Mouse (Mus musculus): Measurements from ENCODE around the gene A930009A15Rik. TPM values are rescaled to one million over a fixed set of nuclear protein-coding genes. Genes with fewer than 3 reads are reported as not detected.

Gene A930009A15Rik
- polyA plus RNA-seq (2015; fragmentation: Nextera tagmentation; extraction: Ambion mirVana) = not detected in 2 replicates

- ATAC-seq (replicated peaks; ENCODE audit: insufficient number of reproducible peaks, insufficient read depth, low FRiP score, low read depth) = no peak
- 80% methylated on average over 15 of the region's 15 CpGs for WGBS
- H3K4me2 ChIP-seq = no peak within 1 kb of the TSS
Measured at GRCm38 (mm10) chr10:115569712-115570491, at the start of gene A930009A15Rik. A930009A15Rik (plus strand) TSS chr10:115569986.

GRCm38 (mm10) chr10:115520200-115521080 is 49.3 kb upstream of the A930009A15Rik start:
- H3K27ac ChIP-seq = no peak overlapping the region
- H3K4me2 ChIP-seq = no peak overlapping the region
- H3K9ac ChIP-seq = no peak overlapping the region
- ATAC-seq (replicated peaks; ENCODE audit: insufficient number of reproducible peaks, insufficient read depth, low FRiP score, low read depth) = no peak
- no peaks in the 10 kb centered on the region for H3K27me3 ChIP-seq
- 53% methylated on average over 17 of the region's 17 CpGs for WGBS
- no peaks in the 10 kb centered on the region for H3K36me3 ChIP-seq
- H3K4me1 ChIP-seq (replicated peaks) = no peaks in the 10 kb centered on the region
- no peak overlapping the region for H3K4me3 ChIP-seq
- H3K9me3 ChIP-seq (replicated peaks) = no peaks in the 10 kb centered on the region

More at GRCm38 (mm10) chr10:115569712-115570491, at the start of gene A930009A15Rik:
- Histone ChIP-seq H3K9ac (no peak within 1 kb of the TSS), H3K27ac (no peak within 1 kb of the TSS), H3K36me3 (no peaks in the 10 kb centered on the region), H3K27me3 (no peaks in the 10 kb centered on the region; the same call in 1 of the 2 replicates), H3K9me3 (replicated peaks) (no peaks in the 10 kb centered on the region), H3K4me3 (no peak within 1 kb of the TSS), H3K4me1 (replicated peaks) (no peaks in the 10 kb centered on the region)

GRCm38 (mm10) chr10:115521081-115521451 is 48.7 kb upstream of the A930009A15Rik start:
- Histone ChIP-seq H3K9ac (no peak overlapping the region), H3K36me3 (no peaks in the 10 kb centered on the region), H3K4me3 (no peak overlapping the region), H3K4me2 (no peak overlapping the region), H3K27ac (no peak overlapping the region), H3K9me3 (replicated peaks) (no peaks in the 10 kb centered on the region), H3K27me3 (no peaks in the 10 kb centered on the region), H3K4me1 (replicated peaks) (no peaks in the 10 kb centered on the region)
- no peak for ATAC-seq (replicated peaks; ENCODE audit: insufficient number of reproducible peaks, insufficient read depth, low FRiP score, low read depth)
- 59% methylated on average over 4 of the region's 4 CpGs for WGBS

GRCm38 (mm10) chr10:115528892-115529291 is 40.9 kb upstream of the A930009A15Rik start:
- no peaks in the 10 kb centered on the region for H3K36me3 ChIP-seq
- ATAC-seq (replicated peaks; ENCODE audit: insufficient number of reproducible peaks, insufficient read depth, low FRiP score, low read depth) = no peak
- H3K27me3 ChIP-seq = no peaks in the 10 kb centered on the region
- H3K9me3 ChIP-seq (replicated peaks) = no peaks in the 10 kb centered on the region
- H3K4me3 ChIP-seq = no peak overlapping the region
- H3K27ac ChIP-seq = no peak overlapping the region
- no peak overlapping the region for H3K9ac ChIP-seq
- H3K4me1 ChIP-seq (replicated peaks) = peaks cover 4% of the 10 kb centered on the region
- H3K4me2 ChIP-seq = no peak overlapping the region
- WGBS = 49% methylated on average over 4 of the region's 4 CpGs

- Histone ChIP-seq H3K4me3 (no peak overlapping the region), H3K9ac (no peak overlapping the region), H3K9me3 (replicated peaks) (no peaks in the 10 kb centered on the region), H3K27me3 (no peaks in the 10 kb centered on the region), H3K4me2 (no peak overlapping the region), H3K36me3 (no peaks in the 10 kb centered on the region), H3K27ac (no peak overlapping the region), H3K4me1 (replicated peaks) (peaks cover 4% of the 10 kb centered on the region)
- 85% methylated on average over 12 of the region's 12 CpGs for WGBS
- ATAC-seq (replicated peaks; ENCODE audit: insufficient number of reproducible peaks, insufficient read depth, low FRiP score, low read depth) = no peak
Measured at GRCm38 (mm10) chr10:115529768-115530167, 40.0 kb upstream of the A930009A15Rik start.

- no peaks in the 10 kb centered on the region for H3K27me3 ChIP-seq
- no peak overlapping the region for H3K9ac ChIP-seq
- no peaks in the 10 kb centered on the region for H3K36me3 ChIP-seq
- peaks cover 4% of the 10 kb centered on the region for H3K4me1 ChIP-seq (replicated peaks)
- H3K4me3 ChIP-seq = no peak overlapping the region
- no peak for ATAC-seq (replicated peaks; ENCODE audit: insufficient number of reproducible peaks, insufficient read depth, low FRiP score, low read depth)
- H3K4me2 ChIP-seq = no peak overlapping the region
- no peaks in the 10 kb centered on the region for H3K9me3 ChIP-seq (replicated peaks)
- no peak overlapping the region for H3K27ac ChIP-seq
- WGBS = 1% methylated on average over 2 of the region's 2 CpGs
Measured at GRCm38 (mm10) chr10:115530746-115531145, 39.0 kb upstream of the A930009A15Rik start.

GRCm38 (mm10) chr10:115542917-115543316 is 26.9 kb upstream of the A930009A15Rik start:
- Histone ChIP-seq H3K36me3 (no peaks in the 10 kb centered on the region), H3K4me3 (no peak overlapping the region), H3K27me3 (no peaks in the 10 kb centered on the region), H3K27ac (no peak overlapping the region), H3K9me3 (replicated peaks) (no peaks in the 10 kb centered on the region), H3K4me1 (replicated peaks) (no peaks in the 10 kb centered on the region), H3K4me2 (no peak overlapping the region), H3K9ac (no peak overlapping the region)
- no peak for ATAC-seq (replicated peaks; ENCODE audit: insufficient number of reproducible peaks, insufficient read depth, low FRiP score, low read depth)
- 77% methylated on average over 6 of the region's 6 CpGs for WGBS

GRCm38 (mm10) chr10:115550253-115550652 is 19.5 kb upstream of the A930009A15Rik start:
- H3K9me3 ChIP-seq (replicated peaks) = no peaks in the 10 kb centered on the region
- H3K4me1 ChIP-seq (replicated peaks) = no peaks in the 10 kb centered on the region
- H3K27me3 ChIP-seq = no peaks in the 10 kb centered on the region
- no peak for ATAC-seq (replicated peaks; ENCODE audit: insufficient number of reproducible peaks, insufficient read depth, low FRiP score, low read depth)
- H3K4me2 ChIP-seq = no peak overlapping the region
- H3K27ac ChIP-seq = no peak overlapping the region
- no peaks in the 10 kb centered on the region for H3K36me3 ChIP-seq
- WGBS = 72% methylated on average over 7 of the region's 7 CpGs
- no peak overlapping the region for H3K4me3 ChIP-seq
- H3K9ac ChIP-seq = no peak overlapping the region

- WGBS = 67% methylated on average over 3 of the region's 3 CpGs
- H3K4me2 ChIP-seq = no peak overlapping the region
- no peak for ATAC-seq (replicated peaks; ENCODE audit: insufficient number of reproducible peaks, insufficient read depth, low FRiP score, low read depth)
- H3K27me3 ChIP-seq = no peaks in the 10 kb centered on the region
- H3K4me3 ChIP-seq = no peak overlapping the region
- no peak overlapping the region for H3K27ac ChIP-seq
- no peak overlapping the region for H3K9ac ChIP-seq
- H3K9me3 ChIP-seq (replicated peaks) = no peaks in the 10 kb centered on the region
- no peaks in the 10 kb centered on the region for H3K4me1 ChIP-seq (replicated peaks)
- no peaks in the 10 kb centered on the region for H3K36me3 ChIP-seq
Measured at GRCm38 (mm10) chr10:115551069-115551468, 18.7 kb upstream of the A930009A15Rik start.

GRCm38 (mm10) chr10:115553352-115554113 is 16.3 kb upstream of the A930009A15Rik start:
- 79% methylated on average over 11 of the region's 11 CpGs for WGBS
- Histone ChIP-seq H3K9me3 (replicated peaks) (no peaks in the 10 kb centered on the region), H3K4me2 (no peak overlapping the region), H3K4me3 (no peak overlapping the region), H3K36me3 (no peaks in the 10 kb centered on the region), H3K27me3 (no peaks in the 10 kb centered on the region), H3K27ac (no peak overlapping the region), H3K9ac (no peak overlapping the region), H3K4me1 (replicated peaks) (no peaks in the 10 kb centered on the region)
- no peak for ATAC-seq (replicated peaks; ENCODE audit: insufficient number of reproducible peaks, insufficient read depth, low FRiP score, low read depth)

- no peaks in the 10 kb centered on the region for H3K4me1 ChIP-seq (replicated peaks)
- H3K9me3 ChIP-seq (replicated peaks) = no peaks in the 10 kb centered on the region
- H3K9ac ChIP-seq = no peak overlapping the region
- no peaks in the 10 kb centered on the region for H3K36me3 ChIP-seq
- H3K4me2 ChIP-seq = no peak overlapping the region
- H3K27ac ChIP-seq = no peak overlapping the region
- H3K27me3 ChIP-seq = no peaks in the 10 kb centered on the region
- WGBS = 27% methylated on average over 2 of the region's 2 CpGs
- H3K4me3 ChIP-seq = no peak overlapping the region
- no peak for ATAC-seq (replicated peaks; ENCODE audit: insufficient number of reproducible peaks, insufficient read depth, low FRiP score, low read depth)
Measured at GRCm38 (mm10) chr10:115555191-115555765, 14.5 kb upstream of the A930009A15Rik start.

Data from heart, embryonic 15.5 days (tissue).